Mouse (Mus musculus): ENCODE results near the gene Gsdma2. TPM values are rescaled to one million over a fixed set of nuclear protein-coding genes. Genes with fewer than 3 reads are reported as not detected.

The Gsdma2 gene
- not detected for total RNA-seq (2023)

DNA sequence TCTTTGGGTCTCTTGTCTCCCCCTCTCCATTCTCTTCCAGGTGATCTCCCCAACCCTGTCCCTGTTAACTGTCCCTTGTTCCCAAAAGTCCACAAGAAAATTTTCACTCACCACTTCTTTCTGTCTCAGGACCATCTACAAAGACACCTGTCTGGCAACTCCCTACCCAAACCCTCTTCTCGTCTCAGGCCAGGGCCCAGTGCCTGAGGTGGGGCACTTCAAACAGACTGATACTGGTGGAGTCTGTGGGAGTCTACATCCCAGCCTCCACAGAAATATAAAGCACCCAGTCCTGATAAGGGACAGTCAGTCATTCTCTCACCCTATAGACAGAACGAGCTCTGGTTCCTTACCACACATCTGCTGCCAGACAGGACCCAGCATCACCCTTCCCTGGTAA lies at the start of gene Gsdma2:
Gene Gsdma2, plus strand, starts transcription at position 301 of the 400 bp plus-strand sequence.

DNA sequence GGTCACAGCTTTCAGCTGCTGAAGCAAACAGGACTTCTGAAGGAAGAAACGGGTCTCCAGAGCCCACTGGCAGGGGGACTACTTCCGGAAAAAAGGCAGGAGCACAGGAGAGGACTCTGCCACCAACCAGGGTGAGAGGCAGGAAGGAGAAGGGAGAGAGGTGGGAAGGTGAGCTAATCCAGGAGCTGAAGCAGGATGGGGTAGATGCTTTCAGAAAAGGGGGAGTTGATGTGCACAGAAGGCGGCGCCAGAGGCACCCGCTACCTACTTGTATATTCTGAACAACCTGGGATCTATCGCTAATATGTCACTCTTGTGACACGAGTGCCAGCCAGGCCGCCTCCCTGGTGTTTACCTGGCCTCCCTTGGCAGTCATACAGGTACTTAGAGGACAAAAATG lies 48.6 kb upstream of the Gsdma2 start, which contains the start of gene Lrrc3c:
Gene Lrrc3c, plus strand, starts transcription at position 301 of the 400 bp plus-strand sequence.

DNA sequence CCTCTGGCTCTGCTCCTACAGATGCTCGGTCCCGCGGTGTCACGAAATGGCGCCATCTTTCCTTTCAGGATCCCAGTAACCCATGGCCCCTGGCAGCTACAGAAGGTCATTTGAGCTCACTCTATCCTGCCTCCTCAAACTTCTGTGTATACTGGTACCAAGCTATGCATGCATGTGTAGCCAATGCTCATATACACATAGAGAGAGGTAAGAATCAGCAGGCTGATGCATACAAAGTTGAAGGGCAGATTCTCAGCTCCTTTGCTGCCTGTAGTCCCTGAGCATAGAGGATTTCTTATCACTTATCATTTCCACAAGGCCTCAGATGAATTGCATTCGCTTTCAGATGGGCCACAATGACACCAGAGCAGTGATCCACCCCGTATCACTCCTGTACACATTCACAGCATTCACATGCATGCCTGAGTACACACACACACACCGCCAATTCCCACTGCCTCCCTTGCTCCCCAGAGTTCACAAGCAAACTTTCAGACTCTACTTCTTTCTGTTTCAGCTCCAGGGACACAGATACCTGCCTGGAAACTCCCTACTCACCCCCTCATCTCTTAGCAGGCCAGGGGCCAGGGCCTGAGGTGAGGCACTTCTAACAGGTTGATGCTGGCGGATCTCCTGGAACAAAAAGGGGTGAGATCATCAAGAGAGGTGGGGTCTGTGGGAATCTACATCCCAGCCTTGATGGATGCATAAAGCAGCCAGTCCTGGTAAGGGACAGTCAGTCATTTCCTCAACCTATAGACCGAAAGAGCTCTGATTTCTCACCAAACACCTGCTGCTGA lies 20.7 kb upstream of the Gsdma2 start, which contains the start of the genes Gm12355 and Gsdma3:
Gene Gm12355, minus strand, starts transcription at position 51 of the 800 bp plus-strand sequence.
Gene Gsdma3, plus strand, starts transcription at position 750 of the 800 bp plus-strand sequence.

DNA sequence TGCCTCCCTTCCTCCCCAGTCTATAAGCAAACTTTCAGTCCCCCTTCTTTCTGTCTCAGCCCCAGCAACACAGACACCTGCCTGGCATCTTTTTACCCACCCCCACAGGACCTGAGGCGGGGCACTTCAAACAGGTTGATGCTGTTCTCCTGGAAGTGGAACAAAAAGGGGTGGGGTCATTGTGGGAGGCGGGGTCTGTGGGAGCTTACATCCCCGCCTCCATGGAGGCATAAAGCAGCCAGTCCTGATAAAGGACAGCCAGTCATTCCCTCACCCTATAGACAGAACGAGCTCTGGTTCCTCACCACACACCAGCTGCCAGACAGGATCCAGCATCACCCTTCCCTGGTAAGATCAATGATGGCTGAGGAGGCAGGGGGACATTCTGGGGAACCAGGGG lies 17.5 kb downstream of the Gsdma2 start, which contains the start of gene Gsdma:
Gene Gsdma, plus strand, starts transcription at position 261 of the 400 bp plus-strand sequence.

GRCm38 (mm10) chr11:98681786-98682745 lies 35.5 kb downstream of the Gsdma2 start, which contains the start of gene Psmd3:
TSS of gene Psmd3 (plus strand) at chr11:98682554.

GRCm38 (mm10) chr11:98701213-98701670 lies 54.7 kb downstream of the Gsdma2 start, which contains the start of gene Csf3:
TSS of gene Csf3 (plus strand) at chr11:98701263.

Other genes with a start within 250 kb of the Gsdma2 start
- 1 to 10 TPM; 2.2 to 3.3 TPM for gene Pgap3, start 246.3 kb upstream of the Gsdma2 start, total RNA-seq (2023)
- gene Erbb2, start 234.3 kb upstream of the Gsdma2 start, total RNA-seq (2023) = under 1 TPM in 1 of 2 experiments, not detected in 1; 0.07 TPM
- 10 to 100 TPM; 34.5 to 35.5 TPM for gene Mien1, start 207.8 kb upstream of the Gsdma2 start, total RNA-seq (2023)
- gene Grb7, start 200.4 kb upstream of the Gsdma2 start, total RNA-seq (2023) = under 1 TPM in 1 of 2 experiments, not detected in 1; 0.15 TPM
- gene Ikzf3, start 100.7 kb upstream of the Gsdma2 start, total RNA-seq (2023) = 1 to 10 TPM; 4.3 to 8.6 TPM
- gene Zpbp2, start 95.7 kb upstream of the Gsdma2 start, total RNA-seq (2023) = 1 to 10 TPM in 1 of 2 experiments, under 1 TPM in 1; 0.64 to 1.4 TPM
- 1 to 10 TPM; 6.7 to 8.2 TPM for gene Ormdl3, start 59.4 kb upstream of the Gsdma2 start, total RNA-seq (2023)
- not detected for gene Lrrc3c, start 48.5 kb upstream of the Gsdma2 start, total RNA-seq (2023)
- gene Gm12355, start 21.1 kb upstream of the Gsdma2 start, total RNA-seq (2023) = 10 to 100 TPM; 16.3 to 20.8 TPM
- gene Gsdma3, start 20.4 kb upstream of the Gsdma2 start, total RNA-seq (2023) = not detected
- gene Gsdma, start 17.6 kb downstream of the Gsdma2 start, total RNA-seq (2023) = not detected
- 10 to 100 TPM; 45.5 to 48.4 TPM for gene Psmd3, start 35.8 kb downstream of the Gsdma2 start, total RNA-seq (2023)
- not detected for gene Csf3, start 54.5 kb downstream of the Gsdma2 start, total RNA-seq (2023)
- gene Med24, start 82.7 kb downstream of the Gsdma2 start, total RNA-seq (2023) = 10 to 100 TPM; 40.0 to 42.2 TPM
- gene Thra, start 93.9 kb downstream of the Gsdma2 start, total RNA-seq (2023) = 10 to 100 TPM; 22.0 to 23.9 TPM
- 1 to 10 TPM; 2.1 to 4.7 TPM for gene Nr1d1, start 128.6 kb downstream of the Gsdma2 start, total RNA-seq (2023)
- gene Msl1, start 148.8 kb downstream of the Gsdma2 start, total RNA-seq (2023) = 100 to 1,000 TPM; 201 to 215 TPM
- 10 to 100 TPM; 57.8 to 63.3 TPM for gene Casc3, start 158.1 kb downstream of the Gsdma2 start, total RNA-seq (2023)
- gene Rapgefl1, start 190.0 kb downstream of the Gsdma2 start, total RNA-seq (2023) = under 1 TPM; 0.31 to 0.73 TPM
- 10 to 100 TPM; 31.3 to 34.5 TPM for gene Wipf2, start 216.9 kb downstream of the Gsdma2 start, total RNA-seq (2023)